Mouse (Mus musculus): ENCODE measurements at regions not wholly inside any gene's neighbourhood (a gene's known extent, or its start where the extent isn't known, plus 50 kb on each side); places are given as distances from the start of the nearest gene placed in this dataset.
"Not testable (repeated sequence)": the region's sequence is repeated elsewhere in the genome, so short reads cannot be mapped to it uniquely, and the experiment has no call there.

DNA sequence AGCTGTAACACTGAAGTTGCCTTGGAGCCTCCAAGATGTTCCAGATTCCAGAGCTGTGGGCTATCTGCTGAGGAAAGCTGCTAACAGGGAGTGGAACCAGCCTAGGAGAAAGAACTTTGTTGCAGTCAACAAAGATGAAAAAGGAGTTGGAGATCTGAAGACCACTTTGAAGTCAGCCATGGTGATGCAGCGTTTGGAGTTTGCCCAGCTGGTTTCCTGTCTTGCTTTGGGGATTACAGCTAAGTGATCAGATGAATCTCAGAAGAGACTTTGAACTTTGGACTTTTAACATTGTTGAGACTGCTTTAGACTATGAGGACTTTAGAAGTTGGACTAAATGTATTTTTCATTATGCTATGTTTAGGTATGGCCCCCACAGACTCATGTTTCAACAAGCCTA lies 297.6 kb downstream of the Gadd45g start:
- not testable (repeated sequence) for TF ChIP-seq CTCF (conservative IDR thresholded peaks at IDR 0.05; ENCODE audit: insufficient read depth, insufficient read length, low read depth, low read length); POLR2A (IDR thresholded peaks at IDR 0.05; ENCODE audit: low read depth, low read length)
